Mouse (Mus musculus): ENCODE data around the gene Rnf216.

DNA sequence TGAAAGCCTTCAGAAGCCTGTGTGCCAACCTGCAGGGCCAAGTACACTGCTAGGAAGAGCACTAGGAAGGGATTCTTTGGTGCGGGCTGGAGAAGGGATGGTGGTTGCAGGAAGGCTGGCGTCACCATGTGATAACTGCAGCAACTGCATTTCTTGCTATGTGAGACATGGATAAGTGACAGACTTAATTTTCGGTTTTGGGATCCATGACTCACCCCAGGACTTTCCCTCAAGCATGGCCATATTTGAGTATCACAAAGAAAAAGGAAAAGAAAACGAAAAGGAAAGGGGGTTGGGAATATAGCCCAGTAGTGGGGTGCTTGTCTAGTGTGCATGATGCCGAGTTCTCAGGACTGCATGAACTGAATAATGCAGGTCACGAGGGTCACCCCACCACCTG lies 60.9 kb downstream of the Rnf216 start:
- no peak for TF ChIP-seq POLR2A (IDR thresholded peaks at IDR 0.05; ENCODE audit: control insufficient read depth, low read depth, low read length)
- TF ChIP-seq CTCF (IDR thresholded peaks at IDR 0.05; ENCODE audit: control insufficient read depth, insufficient read depth, insufficient replicate concordance, low read depth, low read length) = no peak
